Mouse (Mus musculus): Measurements from ENCODE around the gene Zbtb33. TPM values are rescaled to one million over a fixed set of nuclear protein-coding genes. Genes with fewer than 3 reads are reported as not detected.

Zbtb33 gene
- total and polyA plus RNA-seq, 3 experiments = 2.6 to 57.7 (median 32.9) TPM

DNA sequence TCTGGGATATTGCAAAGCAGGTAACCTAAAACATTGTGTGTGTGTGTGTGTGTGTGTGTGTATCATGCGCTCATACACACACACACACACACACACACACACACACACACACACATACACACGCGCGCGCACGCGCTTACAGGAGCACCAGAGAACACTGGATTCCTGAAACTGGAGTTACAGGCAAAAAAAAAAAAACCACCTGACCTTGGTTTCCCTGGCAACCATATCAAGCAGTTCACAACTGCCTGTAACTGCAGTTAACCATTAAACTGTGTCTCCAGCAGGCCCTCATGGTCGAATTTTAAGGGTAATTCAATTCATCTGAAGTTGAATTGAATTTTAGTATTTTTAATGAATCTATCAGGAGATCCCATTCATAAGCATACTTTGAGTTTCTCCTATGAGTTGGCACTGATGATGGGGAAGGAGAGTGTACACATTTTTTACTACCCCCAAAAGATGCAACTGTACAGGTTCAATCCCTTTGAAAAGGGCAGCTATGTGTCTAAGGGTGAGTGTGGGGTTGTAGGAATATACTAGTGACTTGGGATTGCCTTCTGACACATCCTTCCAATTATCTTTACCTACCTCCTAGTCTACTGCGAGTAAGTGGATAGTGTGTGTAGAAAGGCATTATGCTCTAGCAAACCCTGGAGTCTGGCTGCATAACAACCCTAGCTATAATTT, 27.5 kb downstream of the Zbtb33 start:
- Histone ChIP-seq H3K4me3 (ENCODE audit: low read depth, low read length) (no peak overlapping the region), H3K9me3 (replicated peaks) (no peaks in the 10 kb centered on the region), H3K27me3 (ENCODE audit: insufficient read depth, low read length) (no peaks in the 10 kb centered on the region), H3K4me1 (ENCODE audit: insufficient read depth, low read depth, low read length) (no peaks in the 10 kb centered on the region), H3K36me3 (replicated peaks) (no peaks in the 10 kb centered on the region)
- ATAC-seq (ENCODE audit: extremely low read depth, insufficient number of reproducible peaks, low FRiP score, poor library complexity, severe bottlenecking) = no peak
- TF ChIP-seq TAL1 (conservative IDR thresholded peaks at IDR 0.05; ENCODE audit: low read depth, low read length) (no peak), GATA2 (IDR thresholded peaks at IDR 0.05; ENCODE audit: borderline replicate concordance, low read depth, low read length) (no peak), POLR2AphosphoS5 (IDR thresholded peaks at IDR 0.05; ENCODE audit: insufficient replicate concordance, low read depth, low read length) (no peak), CTCF (IDR thresholded peaks at IDR 0.05; ENCODE audit: low read depth, low read length) (no peak), GATA1 (IDR thresholded peaks at IDR 0.05; ENCODE audit: borderline replicate concordance, low read length) (no peak)
- DNase-seq (ENCODE audit: low spot score) = no peak

DNA sequence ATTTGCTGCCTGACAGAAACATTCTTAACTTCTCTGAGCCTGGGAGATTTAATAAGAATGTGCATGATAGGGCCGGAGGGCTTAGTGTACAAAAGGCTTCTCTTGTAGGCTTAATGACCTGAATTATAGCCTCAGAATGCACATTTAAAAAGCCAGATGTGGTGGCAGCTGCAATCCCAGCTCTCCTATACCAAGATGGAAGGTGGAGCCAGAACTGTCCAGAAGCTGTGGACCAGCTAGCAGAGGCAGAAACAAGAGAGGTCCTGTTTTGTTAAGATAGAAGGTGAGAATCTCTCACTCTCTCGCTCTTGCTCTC, 28.0 kb downstream of the Zbtb33 start:
- no peaks in the 10 kb centered on the region for H3K27me3 ChIP-seq (ENCODE audit: insufficient read depth, low read length)
- H3K9me3 ChIP-seq (replicated peaks) = no peaks in the 10 kb centered on the region
- no peak for ATAC-seq (ENCODE audit: extremely low read depth, insufficient number of reproducible peaks, low FRiP score, poor library complexity, severe bottlenecking)
- TF ChIP-seq GATA1 (IDR thresholded peaks at IDR 0.05; ENCODE audit: borderline replicate concordance, low read length) (no peak), TAL1 (conservative IDR thresholded peaks at IDR 0.05; ENCODE audit: low read depth, low read length) (no peak), GATA2 (IDR thresholded peaks at IDR 0.05; ENCODE audit: borderline replicate concordance, low read depth, low read length) (no peak), CTCF (IDR thresholded peaks at IDR 0.05; ENCODE audit: low read depth, low read length) (no peak), POLR2AphosphoS5 (IDR thresholded peaks at IDR 0.05; ENCODE audit: insufficient replicate concordance, low read depth, low read length) (no peak)
- H3K4me1 ChIP-seq (ENCODE audit: insufficient read depth, low read depth, low read length) = no peaks in the 10 kb centered on the region
- no peaks in the 10 kb centered on the region for H3K36me3 ChIP-seq (replicated peaks)
- DNase-seq (ENCODE audit: low spot score) = no peak
- H3K4me3 ChIP-seq (ENCODE audit: low read depth, low read length) = no peak overlapping the region

DNA sequence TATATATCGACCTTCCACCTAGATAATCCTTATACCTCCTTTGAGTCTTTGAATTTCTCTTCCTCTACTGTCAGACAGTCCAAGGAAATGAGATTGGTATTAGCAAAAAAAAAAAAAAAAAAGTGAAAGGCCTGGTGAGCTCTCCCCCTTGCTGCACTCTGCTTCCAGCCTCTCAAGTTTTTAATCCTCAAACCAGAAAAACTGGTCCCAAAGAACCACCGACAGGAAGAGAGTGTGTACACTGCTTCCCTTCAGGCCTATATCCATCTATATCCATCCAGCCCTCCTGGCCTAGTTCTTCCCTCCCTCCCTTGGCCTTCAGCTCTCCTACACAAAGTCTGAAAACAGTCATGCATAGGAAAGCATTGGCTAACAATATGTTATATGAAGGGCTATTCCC, 33.2 kb downstream of the Zbtb33 start:
- no peak for DNase-seq (ENCODE audit: low spot score)
- TF ChIP-seq TAL1 (conservative IDR thresholded peaks at IDR 0.05; ENCODE audit: low read depth, low read length) (no peak), GATA1 (IDR thresholded peaks at IDR 0.05; ENCODE audit: borderline replicate concordance, low read length) (no peak), POLR2AphosphoS5 (IDR thresholded peaks at IDR 0.05; ENCODE audit: insufficient replicate concordance, low read depth, low read length) (no peak), GATA2 (IDR thresholded peaks at IDR 0.05; ENCODE audit: borderline replicate concordance, low read depth, low read length) (no peak), CTCF (IDR thresholded peaks at IDR 0.05; ENCODE audit: low read depth, low read length) (no peak)

DNA sequence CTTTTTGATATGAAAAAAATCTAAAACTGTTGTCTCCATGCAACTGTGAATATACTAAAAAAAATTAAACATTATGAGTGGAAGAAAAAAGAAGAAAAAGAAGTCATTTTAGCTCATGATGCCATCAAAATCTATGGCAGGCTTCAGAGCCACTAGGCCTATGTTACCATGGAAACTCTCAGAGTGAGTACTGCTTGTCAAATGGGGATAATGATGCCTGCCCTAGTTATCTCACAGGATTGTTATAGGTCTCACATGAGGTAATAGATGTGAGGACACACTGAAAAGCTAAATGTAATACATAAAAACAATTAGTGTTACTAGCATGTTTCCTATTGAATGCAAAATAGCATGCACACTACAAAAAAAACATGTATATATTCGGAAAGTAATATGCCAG, 40.3 kb downstream of the Zbtb33 start:
- H3K4me3 ChIP-seq (ENCODE audit: low read depth, low read length) = no peak overlapping the region
- H3K4me1 ChIP-seq (ENCODE audit: insufficient read depth, low read depth, low read length) = no peaks in the 10 kb centered on the region
- DNase-seq (ENCODE audit: low spot score) = no peak
- no peak for ATAC-seq (ENCODE audit: extremely low read depth, insufficient number of reproducible peaks, low FRiP score, poor library complexity, severe bottlenecking)
- no peaks in the 10 kb centered on the region for H3K36me3 ChIP-seq (replicated peaks)
- H3K27me3 ChIP-seq (ENCODE audit: insufficient read depth, low read length) = peaks cover 5% of the 10 kb centered on the region; the same call in 1 of the 2 replicates
- TF ChIP-seq TAL1 (conservative IDR thresholded peaks at IDR 0.05; ENCODE audit: low read depth, low read length) (no peak), POLR2AphosphoS5 (IDR thresholded peaks at IDR 0.05; ENCODE audit: insufficient replicate concordance, low read depth, low read length) (no peak), GATA1 (IDR thresholded peaks at IDR 0.05; ENCODE audit: borderline replicate concordance, low read length) (no peak), GATA2 (IDR thresholded peaks at IDR 0.05; ENCODE audit: borderline replicate concordance, low read depth, low read length) (no peak), CTCF (IDR thresholded peaks at IDR 0.05; ENCODE audit: low read depth, low read length) (no peak)
- no peaks in the 10 kb centered on the region for H3K9me3 ChIP-seq (replicated peaks)

More for the DNA sequence above, 33.2 kb downstream of the Zbtb33 start:
- H3K4me3 ChIP-seq (ENCODE audit: low read depth, low read length) = no peak overlapping the region
- H3K9me3 ChIP-seq (replicated peaks) = no peaks in the 10 kb centered on the region
- no peaks in the 10 kb centered on the region for H3K36me3 ChIP-seq (replicated peaks)
- H3K27me3 ChIP-seq (ENCODE audit: insufficient read depth, low read length) = peaks cover 4% of the 10 kb centered on the region; the same call in 1 of the 2 replicates
- no peak for ATAC-seq (ENCODE audit: extremely low read depth, insufficient number of reproducible peaks, low FRiP score, poor library complexity, severe bottlenecking)
- H3K4me1 ChIP-seq (ENCODE audit: insufficient read depth, low read depth, low read length) = no peaks in the 10 kb centered on the region

DNA sequence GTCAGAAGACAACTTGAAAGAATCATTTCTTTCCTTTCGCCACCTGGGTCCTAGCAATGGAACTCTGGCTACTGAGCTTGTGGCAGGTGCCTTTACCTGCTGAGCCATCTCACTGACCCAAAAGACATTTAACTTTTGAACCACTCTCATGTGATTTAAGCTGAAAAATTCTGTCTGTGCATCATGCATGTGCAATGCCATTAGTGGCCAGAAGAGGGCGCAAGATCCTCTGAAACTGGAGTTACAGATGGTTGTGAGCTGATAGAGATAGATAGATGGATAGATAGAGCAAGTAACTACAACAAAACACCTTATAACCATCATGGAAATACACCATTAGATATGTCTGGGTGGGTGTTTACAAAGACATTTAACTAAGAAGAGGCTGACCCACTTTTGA, 48.1 kb downstream of the Zbtb33 start:
- no peak for TF ChIP-seq TAL1 (conservative IDR thresholded peaks at IDR 0.05; ENCODE audit: low read depth, low read length)
- peak; percentile 69 for TF ChIP-seq CTCF (IDR thresholded peaks at IDR 0.05; ENCODE audit: low read depth, low read length)
- peaks cover 3% of the 10 kb centered on the region; the same call in 1 of the 2 replicates for H3K27me3 ChIP-seq (ENCODE audit: insufficient read depth, low read length)
- ATAC-seq (ENCODE audit: extremely low read depth, insufficient number of reproducible peaks, low FRiP score, poor library complexity, severe bottlenecking) = no peak
- H3K4me3 ChIP-seq (ENCODE audit: low read depth, low read length) = no peak overlapping the region
- H3K9me3 ChIP-seq (replicated peaks) = no peaks in the 10 kb centered on the region
- DNase-seq (ENCODE audit: low spot score) = no peak
- H3K36me3 ChIP-seq (replicated peaks) = no peaks in the 10 kb centered on the region
- H3K4me1 ChIP-seq (ENCODE audit: insufficient read depth, low read depth, low read length) = no peaks in the 10 kb centered on the region

Other genes with a start within 250 kb of the Zbtb33 start
- not detected in 2 replicates for gene Btg1-ps1, start 171.0 kb upstream of the Zbtb33 start, total RNA-seq (2014; fragmentation: Nextera tagmentation)
- gene Btg1-ps1, start 171.0 kb upstream of the Zbtb33 start, total RNA-seq (2017) = not detected in 2 replicates
- not detected in 2 replicates for gene Btg1-ps1, start 171.0 kb upstream of the Zbtb33 start, polyA plus RNA-seq (2012)
- not detected in 2 replicates for gene Btg1-ps2, start 146.7 kb upstream of the Zbtb33 start, total RNA-seq (2014; fragmentation: Nextera tagmentation)
- not detected in 2 replicates for gene Btg1-ps2, start 146.7 kb upstream of the Zbtb33 start, total RNA-seq (2017)
- not detected in 2 replicates for gene Btg1-ps2, start 146.7 kb upstream of the Zbtb33 start, polyA plus RNA-seq (2012)
- not detected in 2 replicates for gene Rhox10, start 123.3 kb upstream of the Zbtb33 start, total RNA-seq (2014; fragmentation: Nextera tagmentation)
- not detected in 2 replicates for gene Rhox10, start 123.3 kb upstream of the Zbtb33 start, total RNA-seq (2017)
- gene Rhox10, start 123.3 kb upstream of the Zbtb33 start, polyA plus RNA-seq (2012) = not detected in 2 replicates
- not detected in 2 replicates for gene Rhox11, start 104.7 kb upstream of the Zbtb33 start, total RNA-seq (2014; fragmentation: Nextera tagmentation)
- not detected in 2 replicates for gene Rhox11, start 104.7 kb upstream of the Zbtb33 start, total RNA-seq (2017)
- gene Rhox11, start 104.7 kb upstream of the Zbtb33 start, polyA plus RNA-seq (2012) = not detected in 2 replicates
- not detected in 2 replicates for gene Rhox12, start 78.9 kb upstream of the Zbtb33 start, total RNA-seq (2014; fragmentation: Nextera tagmentation)
- gene Rhox12, start 78.9 kb upstream of the Zbtb33 start, total RNA-seq (2017) = not detected in 2 replicates
- not detected in 2 replicates for gene Rhox12, start 78.9 kb upstream of the Zbtb33 start, polyA plus RNA-seq (2012)
- gene Rhox13, start 68.6 kb upstream of the Zbtb33 start, total RNA-seq (2014; fragmentation: Nextera tagmentation) = not detected in 2 replicates
- not detected in 2 replicates for gene Rhox13, start 68.6 kb upstream of the Zbtb33 start, total RNA-seq (2017)
- gene Rhox13, start 68.6 kb upstream of the Zbtb33 start, polyA plus RNA-seq (2012) = not detected in 2 replicates
- gene Tmem255a, start 62.6 kb downstream of the Zbtb33 start, total RNA-seq (2014; fragmentation: Nextera tagmentation) = not detected in 2 replicates
- gene Tmem255a, start 62.6 kb downstream of the Zbtb33 start, total RNA-seq (2017) = 0.11 and 0.12 TPM in 2 replicates
- not detected in 2 replicates for gene Tmem255a, start 62.6 kb downstream of the Zbtb33 start, polyA plus RNA-seq (2012)
- gene Atp1b4, start 126.4 kb downstream of the Zbtb33 start, total RNA-seq (2014; fragmentation: Nextera tagmentation) = not detected in 2 replicates
- 0.16 TPM in 1 of 2 replicates, not detected in the other for gene Atp1b4, start 126.4 kb downstream of the Zbtb33 start, total RNA-seq (2017)
- gene Atp1b4, start 126.4 kb downstream of the Zbtb33 start, polyA plus RNA-seq (2012) = not detected in 2 replicates